Mouse (Mus musculus) heart, postnatal 0 days (tissue): Measurements from ENCODE around the gene Ildr2. TPM values are rescaled to one million over a fixed set of nuclear protein-coding genes. Genes with fewer than 3 reads are reported as not detected.

Experiments used
- ATAC-seq: fragments of 200-750 bp; cut with Nextera tagmentation; 2 replicates; pipeline ENCODE4 v1.8.0; 2017; ENCODE audit warnings: low read depth, moderate number of reproducible peaks, moderate library complexity; ENCODE audit not compliant: insufficient read depth
- DNase-seq: peaks from one replicate; pipeline ENCODE4 v3.0.0-alpha.2; 2016; ENCODE audit warnings: low spot score
- H3K27ac ChIP-seq: fragments of 300-500 bp; sonication (generic); 2 replicates; pipeline ENCODE4 v1.5.1; 2014; ENCODE audit warnings: low read depth, mild to moderate bottlenecking
- H3K27me3 ChIP-seq: fragments of 300-500 bp; sonication (generic); 2 replicates; pipeline ENCODE4 v1.6.1; 2014; ENCODE audit warnings: low read length, mixed read lengths; ENCODE audit not compliant: control insufficient read depth, insufficient read depth
- H3K36me3 ChIP-seq: fragments of 300-500 bp; sonication (generic); replicated peaks from 2 replicates; pipeline ENCODE4 v1.6.1; 2014; ENCODE audit warnings: low read length, mixed read lengths; ENCODE audit not compliant: control insufficient read depth, insufficient read depth
- H3K4me1 ChIP-seq: fragments of 300-500 bp; sonication (generic); 2 replicates; pipeline ENCODE4 v1.6.1; 2014; ENCODE audit warnings: antibody characterized with exemption; ENCODE audit not compliant: control insufficient read depth, insufficient read depth
- H3K4me2 ChIP-seq: fragments of 300-500 bp; sonication (generic); 2 replicates; pipeline ENCODE4 v1.6.1; 2014; ENCODE audit warnings: low read depth, mild to moderate bottlenecking, low read length, moderate library complexity
- H3K4me3 ChIP-seq: fragments of 300-500 bp; sonication (generic); 2 replicates; pipeline ENCODE4 v1.5.1; 2014; ENCODE audit warnings: low read depth, low read length
- H3K9ac ChIP-seq: fragments of 300-500 bp; sonication (generic); replicated peaks from 2 replicates; pipeline ENCODE4 v1.6.1; 2014; ENCODE audit warnings: low read depth, low read length, mixed read lengths
- H3K9me3 ChIP-seq: fragments of 300-500 bp; sonication (generic); replicated peaks from 2 replicates; pipeline ENCODE4 v1.6.1; 2016; ENCODE audit warnings: low read length; ENCODE audit not compliant: control insufficient read depth
- CTCF ChIP-seq: IDR thresholded peaks from 2 replicates; pipeline ENCODE4 v1.5.1; 2016; ENCODE audit warnings: antibody characterized with exemption, control low read depth, low read depth
- EP300 ChIP-seq: IDR thresholded peaks from 2 replicates; pipeline ENCODE4 v1.6.1; 2016; ENCODE audit warnings: antibody characterized with exemption, low read depth
- WGBS: fragments of 180-500 bp; shearing (Covaris S2); extraction: QIAGEN DNeasy Blood & Tissue Kit; methylation state at CpG from one replicate; pipeline ENCODE4 v1.1.7; 2014; 5-methylcytosine and 5-hydroxymethylcytosine counted together
- polyA plus RNA-seq: library from polyadenylated mRNA; unstranded; fragments of >200 nt; fragmentation: Nextera tagmentation; extraction: Ambion mirVana; gene quantifications from 2 replicates; pipeline ENCODE4 v1.2.1, GENCODE M21; 2015
- total RNA-seq: library from RNA; depleted of rRNA; stranded (reverse); fragments of >200 nt; gene quantifications from 2 replicates; pipeline ENCODE4 v1.2.3, GENCODE M21; 2014; ENCODE audit warnings: low replicate concordance

Ildr2 gene
- total and polyA plus RNA-seq, 2 experiments from 2014 or later, result 0.52 to 1.9 TPM

GRCm38 (mm10) chr1:166315706-166316105 is 61.8 kb downstream of the Ildr2 start:
- Histone ChIP-seq H3K27me3 (peaks cover under 1% of the 10 kb centered on the region; the same call in 1 of the 2 replicates), H3K36me3 (no peaks in the 10 kb centered on the region), H3K4me1 (no peaks in the 10 kb centered on the region), H3K27ac (no peak overlapping the region), H3K4me2 (no peak overlapping the region), H3K9me3 (no peaks in the 10 kb centered on the region), H3K9ac (no peak overlapping the region), H3K4me3 (no peak overlapping the region)
- TF ChIP-seq CTCF (no peak), EP300 (no peak)
- ATAC-seq (no peak), DNase-seq (no peak)
- WGBS, result 75% methylated on average over 4 of the region's 4 CpGs

GRCm38 (mm10) chr1:166319132-166319698 is 65.3 kb downstream of the Ildr2 start:
- ATAC-seq, result no peak
- no peaks in the 10 kb centered on the region for H3K4me1 ChIP-seq
- no peak overlapping the region for H3K4me2 ChIP-seq
- H3K27me3 ChIP-seq, result no peaks in the 10 kb centered on the region
- 20% methylated on average over 4 of the region's 4 CpGs for WGBS
- DNase-seq, result peak; percentile 63
- H3K9me3 ChIP-seq, result no peaks in the 10 kb centered on the region
- H3K9ac ChIP-seq, result no peak overlapping the region
- H3K36me3 ChIP-seq, result no peaks in the 10 kb centered on the region
- no peak overlapping the region for H3K27ac ChIP-seq
- H3K4me3 ChIP-seq, result no peak overlapping the region
- TF ChIP-seq EP300 (no peak), CTCF (peak; percentile 77)

- no peaks in the 10 kb centered on the region for H3K9me3 ChIP-seq
- no peak overlapping the region for H3K9ac ChIP-seq
- no peak overlapping the region for H3K4me3 ChIP-seq
- no peak for ATAC-seq
- TF ChIP-seq EP300 (no peak), CTCF (no peak)
- WGBS, result 76% methylated on average over 3 of the region's 3 CpGs
- no peaks in the 10 kb centered on the region for H3K27me3 ChIP-seq
- no peak for DNase-seq
- no peaks in the 10 kb centered on the region for H3K36me3 ChIP-seq
- H3K27ac ChIP-seq, result no peak overlapping the region
- no peak overlapping the region for H3K4me2 ChIP-seq
- H3K4me1 ChIP-seq, result no peaks in the 10 kb centered on the region
Observed at GRCm38 (mm10) chr1:166326421-166326820, 72.5 kb downstream of the Ildr2 start.

- no peaks in the 10 kb centered on the region for H3K27me3 ChIP-seq
- no peaks in the 10 kb centered on the region for H3K4me1 ChIP-seq
- DNase-seq (no peak), ATAC-seq (no peak)
- WGBS, result 48% methylated on average over 3 of the region's 3 CpGs
- TF ChIP-seq EP300 (no peak), CTCF (no peak)
- H3K4me2 ChIP-seq, result no peak overlapping the region
- 0 out of 2 replicates have a peak, but pooled peaks cover 3% of the 10 kb centered on the region for H3K9me3 ChIP-seq
- no peak overlapping the region for H3K4me3 ChIP-seq
- no peak overlapping the region for H3K27ac ChIP-seq
- no peaks in the 10 kb centered on the region for H3K36me3 ChIP-seq
- no peak overlapping the region for H3K9ac ChIP-seq
Observed at GRCm38 (mm10) chr1:166330752-166331151, 76.8 kb downstream of the Ildr2 start.

GRCm38 (mm10) chr1:166339110-166339509 is 85.2 kb downstream of the Ildr2 start:
- no peak for ATAC-seq
- Histone ChIP-seq H3K9me3 (0 out of 2 replicates have a peak, but pooled peaks cover 3% of the 10 kb centered on the region), H3K36me3 (no peaks in the 10 kb centered on the region), H3K9ac (no peak overlapping the region), H3K4me3 (no peak overlapping the region), H3K4me2 (no peak overlapping the region), H3K27me3 (no peaks in the 10 kb centered on the region), H3K4me1 (no peaks in the 10 kb centered on the region), H3K27ac (no peak overlapping the region)
- no peak for DNase-seq
- WGBS, result 69% methylated on average over 6 of the region's 6 CpGs
- TF ChIP-seq CTCF, result no peak
- TF ChIP-seq EP300, result no peak

- 89% methylated on average over 2 of the region's 2 CpGs for WGBS
- ATAC-seq, result no peak
- no peak overlapping the region for H3K4me2 ChIP-seq
- no peak overlapping the region for H3K4me3 ChIP-seq
- no peaks in the 10 kb centered on the region for H3K9me3 ChIP-seq
- no peak for TF ChIP-seq CTCF
- TF ChIP-seq EP300, result no peak
- H3K9ac ChIP-seq, result no peak overlapping the region
- H3K4me1 ChIP-seq, result no peaks in the 10 kb centered on the region
- no peak overlapping the region for H3K27ac ChIP-seq
- H3K27me3 ChIP-seq, result no peaks in the 10 kb centered on the region
- DNase-seq, result no peak
- no peaks in the 10 kb centered on the region for H3K36me3 ChIP-seq
Observed at GRCm38 (mm10) chr1:166342060-166342459, 88.1 kb downstream of the Ildr2 start.
